Mouse (Mus musculus) hindbrain, embryonic 15.5 days (tissue): ENCODE measurements around the gene Aldh1b1. TPM values are rescaled to one million over a fixed set of nuclear protein-coding genes. Genes with fewer than 3 reads are reported as not detected.

Source experiments
- ATAC-seq: fragments of 200-750 bp; cut with Nextera tagmentation; 2 replicates; pipeline ENCODE4 v1.8.0; 2017; ENCODE audit warnings: low read depth, moderate number of reproducible peaks, moderate TSS enrichment; ENCODE audit not compliant: low FRiP score
- H3K27ac ChIP-seq: fragments of 300-500 bp; sonication (generic); replicated peaks from 2 replicates; pipeline ENCODE4 v1.5.1; 2015; ENCODE audit warnings: mild to moderate bottlenecking, inconsistent platforms
- H3K27me3 ChIP-seq: fragments of 300-500 bp; sonication (generic); 2 replicates; pipeline ENCODE4 v1.6.1; 2015; ENCODE audit warnings: control low read depth, inconsistent platforms
- H3K36me3 ChIP-seq: fragments of 300-500 bp; sonication (generic); 2 replicates; pipeline ENCODE4 v1.6.1; 2015; ENCODE audit warnings: control low read depth, inconsistent platforms
- H3K4me1 ChIP-seq: fragments of 300-500 bp; sonication (generic); replicated peaks from 2 replicates; pipeline ENCODE4 v1.6.1; 2015; ENCODE audit warnings: control low read depth, inconsistent platforms
- H3K4me2 ChIP-seq: fragments of 300-500 bp; sonication (generic); 2 replicates; pipeline ENCODE4 v1.6.1; 2015; ENCODE audit warnings: moderate library complexity, mild to moderate bottlenecking, inconsistent platforms
- H3K4me3 ChIP-seq: fragments of 300-500 bp; sonication (generic); 2 replicates; pipeline ENCODE4 v1.5.1; 2015; ENCODE audit warnings: mild to moderate bottlenecking, inconsistent platforms
- H3K9ac ChIP-seq: fragments of 300-500 bp; sonication (generic); 2 replicates; pipeline ENCODE4 v1.6.1; 2015; ENCODE audit warnings: inconsistent platforms
- H3K9me3 ChIP-seq: fragments of 300-500 bp; sonication (generic); 2 replicates; pipeline ENCODE4 v1.6.1; 2016; ENCODE audit warnings: control low read depth, inconsistent platforms
- WGBS: fragments of 180-500 bp; shearing (Covaris S2); methylation state at CpG from one replicate; pipeline ENCODE4 v1.1.7; 2015; 5-methylcytosine and 5-hydroxymethylcytosine counted together
- polyA plus RNA-seq: library from polyadenylated mRNA; unstranded; fragments of >200 nt; fragmentation: Nextera tagmentation; extraction: Ambion mirVana; gene quantifications from 2 replicates; pipeline ENCODE4 v1.2.1, GENCODE M21; 2015

Gene Aldh1b1
- polyA plus RNA-seq = 17.9 and 19.9 TPM in 2 replicates

- no peaks in the 10 kb centered on the region for H3K27me3 ChIP-seq
These were observed at the start of gene Aldh1b1 for GRCm38 (mm10) chr4:45798964-45799363. TSS of gene Aldh1b1 (plus strand) at chr4:45799022.

DNA sequence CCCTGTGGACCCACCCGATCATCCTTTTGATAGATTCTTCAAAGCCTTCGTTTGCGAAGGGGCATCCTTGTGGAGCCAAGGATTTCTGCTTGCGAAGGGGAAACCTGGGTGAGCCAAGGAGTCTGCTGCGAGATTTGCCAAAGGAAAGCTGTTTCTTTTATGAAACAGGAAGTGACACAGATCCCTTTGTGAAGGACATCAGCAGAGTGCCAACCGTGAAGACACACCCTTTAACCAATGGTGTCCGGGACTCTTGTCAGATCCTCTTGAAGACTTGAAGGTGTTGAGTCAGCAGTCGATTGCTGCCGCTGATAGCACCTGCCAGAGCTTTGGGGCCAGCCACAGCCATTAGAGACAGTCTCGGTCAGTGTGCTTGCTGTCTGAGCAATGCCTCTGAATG is 49.4 kb upstream of the Aldh1b1 start:
- no peak for ATAC-seq
- 85% methylated on average over 10 of the region's 10 CpGs for WGBS
- H3K27ac ChIP-seq = no peak overlapping the region

More at GRCm38 (mm10) chr4:45798964-45799363, at the start of gene Aldh1b1:
- peaks cover 22% of the 10 kb centered on the region for H3K4me1 ChIP-seq
- under 1% methylated on average over 26 of the region's 26 CpGs for WGBS
- peak within 1 kb of the TSS; percentile 66 for H3K27ac ChIP-seq
- peak within 1 kb of the TSS; percentile 87 for H3K4me2 ChIP-seq
- peak; percentile 86 for ATAC-seq
- H3K4me3 ChIP-seq = peak within 1 kb of the TSS; percentile 56
- no peaks in the 10 kb centered on the region for H3K9me3 ChIP-seq
- H3K9ac ChIP-seq = peak within 1 kb of the TSS; percentile 79
- peaks cover 6% of the 10 kb centered on the region; the same call in 1 of the 2 replicates for H3K36me3 ChIP-seq

GRCm38 (mm10) chr4:45750477-45750876 is 48.3 kb upstream of the Aldh1b1 start:
- no peak for ATAC-seq

More for the DNA sequence above, 49.4 kb upstream of the Aldh1b1 start:
- no peaks in the 10 kb centered on the region for H3K36me3 ChIP-seq
- H3K4me2 ChIP-seq = no peak overlapping the region
- peaks cover 9% of the 10 kb centered on the region; the same call in 1 of the 2 replicates for H3K4me1 ChIP-seq
- no peaks in the 10 kb centered on the region for H3K9me3 ChIP-seq
- no peak overlapping the region for H3K9ac ChIP-seq
- H3K4me3 ChIP-seq = no peak overlapping the region
- H3K27me3 ChIP-seq = no peaks in the 10 kb centered on the region

DNA sequence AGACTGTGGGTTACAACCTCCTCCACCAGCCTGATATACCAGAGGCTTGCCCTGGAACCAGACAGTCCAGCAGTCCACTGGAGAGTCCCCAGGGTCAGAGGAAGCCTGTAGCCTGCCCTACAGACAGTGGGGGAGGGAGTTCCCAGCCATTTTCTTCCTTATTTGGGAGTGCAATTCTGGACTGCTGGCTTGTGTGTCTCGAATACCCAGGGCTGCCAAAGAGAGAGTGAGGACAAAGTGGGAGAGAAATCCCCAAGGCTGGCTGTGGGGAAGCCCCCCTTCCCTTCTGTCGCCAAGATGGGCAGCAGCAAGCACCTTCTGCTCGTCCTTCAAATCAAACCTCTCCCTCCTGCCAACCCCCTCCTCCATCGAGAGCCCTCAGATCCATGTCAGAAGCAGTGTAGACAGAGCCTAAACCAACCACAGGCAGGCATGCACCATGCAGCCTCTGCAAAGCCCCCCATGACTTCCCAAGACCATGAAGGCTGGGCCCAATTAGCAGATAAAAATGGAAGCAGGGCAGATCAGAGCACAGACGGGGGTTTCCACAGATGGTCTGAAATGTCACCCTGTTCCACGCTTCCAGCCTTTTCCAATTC is 45.5 kb upstream of the Aldh1b1 start:
- 43% methylated on average over 6 of the region's 6 CpGs for WGBS
- Histone ChIP-seq H3K9ac (no peak overlapping the region), H3K4me3 (no peak overlapping the region), H3K4me2 (no peak overlapping the region), H3K4me1 (peaks cover 30% of the 10 kb centered on the region), H3K9me3 (no peaks in the 10 kb centered on the region), H3K27ac (no peak overlapping the region), H3K27me3 (no peaks in the 10 kb centered on the region), H3K36me3 (no peaks in the 10 kb centered on the region)
- no peak for ATAC-seq

More at GRCm38 (mm10) chr4:45750477-45750876, 48.3 kb upstream of the Aldh1b1 start:
- H3K27me3 ChIP-seq = no peaks in the 10 kb centered on the region
- no peak overlapping the region for H3K4me3 ChIP-seq
- H3K4me2 ChIP-seq = no peak overlapping the region
- H3K27ac ChIP-seq = no peak overlapping the region
- no peaks in the 10 kb centered on the region for H3K9me3 ChIP-seq
- peaks cover 17% of the 10 kb centered on the region; the same call in 1 of the 2 replicates for H3K4me1 ChIP-seq
- H3K9ac ChIP-seq = no peak overlapping the region
- no peaks in the 10 kb centered on the region for H3K36me3 ChIP-seq
- 84% methylated on average over 6 of the region's 6 CpGs for WGBS

- ATAC-seq = no peak
- peaks cover 30% of the 10 kb centered on the region for H3K4me1 ChIP-seq
- H3K9me3 ChIP-seq = no peaks in the 10 kb centered on the region
- no peaks in the 10 kb centered on the region for H3K36me3 ChIP-seq
- 61% methylated on average over 4 of the region's 4 CpGs for WGBS
- no peak overlapping the region for H3K4me3 ChIP-seq
- no peak overlapping the region for H3K9ac ChIP-seq
- H3K4me2 ChIP-seq = no peak overlapping the region
- peak overlapping the region; percentile 69 for H3K27ac ChIP-seq
- no peaks in the 10 kb centered on the region for H3K27me3 ChIP-seq
These were observed 44.7 kb upstream of the Aldh1b1 start for GRCm38 (mm10) chr4:45754171-45754570.

DNA sequence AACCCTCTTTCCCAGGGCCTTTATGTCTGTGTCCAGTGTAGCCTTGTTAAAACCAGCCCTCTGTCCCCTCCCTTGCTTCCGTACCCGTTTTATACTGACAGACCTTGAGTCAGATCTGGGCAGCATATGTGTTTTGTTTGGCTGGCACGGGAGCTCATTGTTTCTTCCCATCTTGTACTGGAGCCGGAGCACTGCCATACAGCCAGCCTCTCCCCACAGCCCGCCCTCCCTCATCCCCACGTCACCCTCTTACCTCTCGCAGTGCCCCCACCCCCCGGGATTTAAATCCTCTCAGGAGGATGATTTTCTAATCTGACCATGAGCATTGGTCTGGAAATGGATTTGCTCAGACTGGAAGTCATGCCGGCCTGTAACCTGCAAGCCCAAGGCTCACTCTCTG is 43.7 kb upstream of the Aldh1b1 start:
- H3K27ac ChIP-seq = peak overlapping the region; percentile 69
- ATAC-seq = no peak
- H3K4me3 ChIP-seq = no peak overlapping the region
- no peak overlapping the region for H3K9ac ChIP-seq
- H3K4me2 ChIP-seq = no peak overlapping the region
- H3K9me3 ChIP-seq = no peaks in the 10 kb centered on the region
- peaks cover 30% of the 10 kb centered on the region for H3K4me1 ChIP-seq
- H3K36me3 ChIP-seq = no peaks in the 10 kb centered on the region
- 40% methylated on average over 9 of the region's 9 CpGs for WGBS
- H3K27me3 ChIP-seq = no peaks in the 10 kb centered on the region

DNA sequence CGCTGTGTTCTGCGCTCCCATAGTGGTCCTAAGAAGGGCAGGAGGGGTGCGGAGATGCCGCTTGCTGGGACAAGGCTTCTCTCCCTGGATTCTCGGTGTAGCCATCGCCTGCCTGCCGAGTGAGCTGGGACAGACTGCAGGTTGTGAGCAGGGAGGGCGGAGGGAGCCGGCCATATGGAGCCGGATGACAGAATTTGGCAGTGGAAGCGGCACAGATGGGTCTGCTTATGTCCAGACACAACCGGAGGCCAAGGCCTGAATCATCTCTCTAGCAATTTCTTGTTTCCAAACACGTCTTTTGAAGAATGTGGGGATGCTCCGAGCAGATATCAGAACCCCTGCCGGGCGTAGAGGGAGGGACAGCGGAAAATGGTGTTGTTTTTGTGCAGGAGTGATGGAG is 42.9 kb upstream of the Aldh1b1 start:
- H3K9ac ChIP-seq = no peak overlapping the region
- peak overlapping the region; percentile 69 for H3K27ac ChIP-seq
- 47% methylated on average over 17 of the region's 17 CpGs for WGBS
- H3K4me1 ChIP-seq = peaks cover 30% of the 10 kb centered on the region
- H3K4me3 ChIP-seq = no peak overlapping the region
- H3K27me3 ChIP-seq = no peaks in the 10 kb centered on the region
- ATAC-seq = no peak
- H3K9me3 ChIP-seq = no peaks in the 10 kb centered on the region
- H3K36me3 ChIP-seq = no peaks in the 10 kb centered on the region
- no peak overlapping the region for H3K4me2 ChIP-seq

GRCm38 (mm10) chr4:45757941-45758340 is 40.9 kb upstream of the Aldh1b1 start:
- Histone ChIP-seq H3K9me3 (no peaks in the 10 kb centered on the region), H3K4me3 (no peak overlapping the region), H3K27ac (no peak overlapping the region), H3K4me2 (no peak overlapping the region), H3K27me3 (no peaks in the 10 kb centered on the region), H3K4me1 (peaks cover 33% of the 10 kb centered on the region), H3K36me3 (no peaks in the 10 kb centered on the region), H3K9ac (no peak overlapping the region)
- ATAC-seq = no peak
- 43% methylated on average over 5 of the region's 5 CpGs for WGBS

GRCm38 (mm10) chr4:45759411-45759810 is 39.4 kb upstream of the Aldh1b1 start:
- no peak overlapping the region for H3K27ac ChIP-seq

GRCm38 (mm10) chr4:45762600-45762999 is 36.2 kb upstream of the Aldh1b1 start:
- no peak overlapping the region for H3K9ac ChIP-seq
- no peak overlapping the region for H3K4me2 ChIP-seq
- H3K27ac ChIP-seq = peak overlapping the region; percentile 47; the same call in 1 of the 2 replicates
- no peaks in the 10 kb centered on the region for H3K36me3 ChIP-seq
- peaks cover 49% of the 10 kb centered on the region for H3K4me1 ChIP-seq
- ATAC-seq = no peak
- no peak overlapping the region for H3K4me3 ChIP-seq
- 79% methylated on average over 4 of the region's 4 CpGs for WGBS
- H3K27me3 ChIP-seq = no peaks in the 10 kb centered on the region
- no peaks in the 10 kb centered on the region for H3K9me3 ChIP-seq

More at GRCm38 (mm10) chr4:45759411-45759810, 39.4 kb upstream of the Aldh1b1 start:
- no peak overlapping the region for H3K4me3 ChIP-seq
- no peaks in the 10 kb centered on the region for H3K36me3 ChIP-seq
- ATAC-seq = no peak
- 58% methylated on average over 8 of the region's 8 CpGs for WGBS
- H3K4me2 ChIP-seq = no peak overlapping the region
- no peak overlapping the region for H3K9ac ChIP-seq
- peaks cover 39% of the 10 kb centered on the region for H3K4me1 ChIP-seq
- H3K9me3 ChIP-seq = no peaks in the 10 kb centered on the region
- H3K27me3 ChIP-seq = no peaks in the 10 kb centered on the region

DNA sequence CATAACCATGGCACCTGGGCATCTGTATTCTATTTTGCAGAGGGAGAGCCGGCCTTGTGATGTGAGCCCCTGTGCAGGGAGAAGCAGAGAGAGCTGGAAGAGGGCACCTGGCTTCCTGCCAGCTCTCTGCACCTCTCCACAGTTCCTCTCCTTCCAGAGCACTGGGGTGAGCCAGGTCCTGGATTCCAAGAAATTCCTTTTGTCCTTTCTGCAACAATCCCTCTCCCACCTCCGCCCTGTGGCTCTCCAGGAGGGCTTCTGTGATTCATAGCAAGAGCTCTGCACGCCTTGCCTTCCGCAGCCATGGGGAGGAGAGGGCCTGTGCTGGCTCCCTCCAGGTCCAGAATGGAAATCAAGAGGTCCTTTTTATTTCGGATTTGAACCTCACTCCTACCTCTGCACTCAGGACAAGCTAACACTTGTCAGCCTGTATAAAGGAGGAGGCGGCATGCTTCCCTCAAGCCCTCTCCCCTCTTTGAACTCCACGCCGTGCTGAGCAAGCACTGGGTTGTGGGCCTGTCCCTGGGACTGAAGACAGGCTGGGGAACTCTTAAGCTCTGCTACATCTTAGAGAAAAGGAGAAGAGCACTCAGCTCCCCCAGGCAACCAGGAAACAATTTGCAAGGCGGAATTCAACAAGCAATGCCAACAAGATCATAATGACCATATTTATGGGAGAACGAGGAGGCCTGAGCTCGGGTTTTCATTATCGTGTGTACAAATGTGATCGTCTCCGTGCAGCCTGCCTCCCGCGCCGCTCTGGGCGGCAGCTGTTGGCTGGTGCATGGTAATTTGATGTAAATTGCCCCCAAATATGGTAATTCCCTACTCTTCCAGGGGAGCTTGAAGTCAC is 35.3 kb upstream of the Aldh1b1 start:
- H3K9ac ChIP-seq = no peak overlapping the region
- H3K36me3 ChIP-seq = no peaks in the 10 kb centered on the region
- H3K4me2 ChIP-seq = peak overlapping the region; percentile 28
- peaks cover 54% of the 10 kb centered on the region for H3K4me1 ChIP-seq
- no peak overlapping the region for H3K4me3 ChIP-seq
- H3K27me3 ChIP-seq = no peaks in the 10 kb centered on the region
- WGBS = 6% methylated on average over 18 of the region's 18 CpGs
- H3K27ac ChIP-seq = peak overlapping the region; percentile 47
- ATAC-seq = peak; percentile 46; the same call in 1 of the 2 replicates
- H3K9me3 ChIP-seq = no peaks in the 10 kb centered on the region

DNA sequence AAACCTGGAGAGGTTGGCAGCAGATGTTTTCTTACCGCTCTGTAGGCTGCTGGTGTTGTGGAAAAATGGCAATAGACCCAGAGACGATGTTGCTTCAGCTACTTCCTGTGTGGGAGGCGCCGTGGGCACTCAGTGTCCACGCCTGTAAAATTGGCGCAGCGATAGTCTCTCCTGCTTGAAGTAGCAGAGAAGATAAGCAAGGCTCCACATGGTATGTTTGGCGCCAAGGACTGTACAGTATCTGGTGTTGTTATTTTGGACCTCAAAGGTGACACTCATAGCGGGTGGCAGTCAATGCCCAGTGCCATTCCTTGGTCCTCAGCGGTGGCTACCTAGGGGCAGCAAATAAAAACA is 34.7 kb upstream of the Aldh1b1 start:
- 10% methylated on average over 10 of the region's 10 CpGs for WGBS
- H3K4me2 ChIP-seq = peak overlapping the region; percentile 28
- no peaks in the 10 kb centered on the region for H3K9me3 ChIP-seq
- H3K4me3 ChIP-seq = no peak overlapping the region
- ATAC-seq = 0 out of 2 replicates have a peak, but pooled peaks have one; percentile 16
- no peak overlapping the region for H3K9ac ChIP-seq
- peaks cover 60% of the 10 kb centered on the region for H3K4me1 ChIP-seq
- H3K36me3 ChIP-seq = no peaks in the 10 kb centered on the region
- H3K27ac ChIP-seq = peak overlapping the region; percentile 47
- no peaks in the 10 kb centered on the region for H3K27me3 ChIP-seq
